Mouse (Mus musculus) gonadal fat pad, adult 2 months (tissue): ENCODE results near the gene Slc38a6. TPM values are rescaled to one million over a fixed set of nuclear protein-coding genes. Genes with fewer than 3 reads are reported as not detected.

Experiments
- DNase-seq: peaks from one replicate; pipeline ENCODE4 v3.0.0-alpha.2; 2012; ENCODE audit warnings: low read depth
- polyA plus RNA-seq: library from polyadenylated mRNA; depleted of rRNA; stranded (reverse); fragments of >200 nt; gene quantifications from 2 replicates; pipeline ENCODE4 v1.2.3, GENCODE M21; 2012

The Slc38a6 gene
- polyA plus RNA-seq, 1 experiment = 22.2 TPM

DNA sequence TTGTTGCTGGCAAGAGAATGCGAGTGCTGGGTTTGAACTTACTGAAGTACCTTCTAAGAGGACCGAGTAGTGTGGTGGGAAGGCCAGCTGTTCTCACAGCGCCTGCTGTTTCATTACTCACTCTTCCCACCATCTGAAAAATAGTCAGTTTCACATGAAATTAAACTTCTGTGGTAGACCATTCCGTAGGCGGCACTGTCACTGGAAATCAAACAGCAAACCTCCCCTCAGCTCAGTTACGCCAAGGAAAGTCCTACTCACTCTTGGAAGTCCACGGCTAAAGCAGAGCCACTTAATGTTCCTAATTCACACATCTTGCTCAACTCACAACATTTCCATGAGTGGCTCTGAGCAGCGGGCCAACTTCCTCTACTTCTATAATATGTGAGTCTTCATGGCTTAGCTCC, 37.6 kb downstream of the Slc38a6 start:
- no peak for DNase-seq

DNA sequence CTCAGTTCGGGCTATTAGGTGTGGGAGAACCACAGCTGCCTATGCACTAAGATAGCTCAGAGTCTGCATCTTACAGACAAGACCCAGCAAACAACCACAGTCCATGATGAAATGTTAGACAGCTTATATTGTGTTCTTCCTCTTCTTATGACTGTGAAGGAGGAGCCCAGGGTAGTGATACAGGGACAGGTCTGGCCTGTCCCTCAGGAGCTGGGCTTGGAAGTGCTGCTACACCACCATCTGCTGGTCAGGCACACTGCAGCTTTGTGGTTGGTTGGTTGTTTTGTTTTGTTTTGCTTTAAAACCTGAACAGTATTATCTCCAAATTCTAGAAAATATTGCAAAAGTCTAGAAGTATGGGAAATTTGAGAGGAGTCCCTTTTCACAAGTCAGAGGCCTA, 38.2 kb downstream of the Slc38a6 start:
- no peak for DNase-seq

DNA sequence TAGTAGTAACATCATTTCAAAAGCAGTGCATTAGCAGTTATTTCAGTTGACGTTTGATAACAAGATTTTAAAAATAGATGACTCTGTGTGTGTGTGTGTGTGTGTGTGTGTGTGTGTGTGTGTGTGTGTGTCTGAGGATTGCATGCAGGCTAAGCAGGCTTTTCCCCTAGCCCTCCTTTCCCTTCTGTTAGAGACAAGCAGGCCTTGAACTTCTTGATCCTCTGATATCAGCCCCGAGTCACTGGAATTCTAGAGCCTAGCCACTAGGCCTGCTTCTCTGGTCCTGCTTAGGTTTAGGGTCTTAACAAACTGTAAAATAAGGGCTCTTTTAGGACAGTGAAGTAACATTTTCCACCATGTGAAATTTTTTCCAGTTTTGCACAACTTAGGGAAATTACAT, 38.6 kb downstream of the Slc38a6 start:
- DNase-seq = no peak

DNA sequence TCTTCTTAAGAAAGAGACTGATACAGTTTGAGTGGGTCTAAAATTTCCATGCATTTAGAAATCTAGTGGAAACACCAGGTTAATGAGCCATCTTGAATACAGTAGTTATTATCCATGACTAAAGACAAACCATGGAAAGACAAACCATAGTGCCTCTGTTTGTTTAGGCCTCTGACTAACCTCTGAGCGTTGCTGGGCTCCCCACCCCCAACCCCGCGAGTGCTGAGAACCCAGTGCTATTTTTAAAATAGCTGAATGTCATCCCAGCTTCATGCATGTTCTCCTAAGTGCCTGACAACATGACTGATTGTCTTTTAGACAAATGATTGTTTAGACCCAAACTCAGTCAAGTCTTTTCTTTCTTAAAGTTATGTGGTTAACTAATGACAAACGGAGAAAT, 39.0 kb downstream of the Slc38a6 start:
- no peak for DNase-seq

DNA sequence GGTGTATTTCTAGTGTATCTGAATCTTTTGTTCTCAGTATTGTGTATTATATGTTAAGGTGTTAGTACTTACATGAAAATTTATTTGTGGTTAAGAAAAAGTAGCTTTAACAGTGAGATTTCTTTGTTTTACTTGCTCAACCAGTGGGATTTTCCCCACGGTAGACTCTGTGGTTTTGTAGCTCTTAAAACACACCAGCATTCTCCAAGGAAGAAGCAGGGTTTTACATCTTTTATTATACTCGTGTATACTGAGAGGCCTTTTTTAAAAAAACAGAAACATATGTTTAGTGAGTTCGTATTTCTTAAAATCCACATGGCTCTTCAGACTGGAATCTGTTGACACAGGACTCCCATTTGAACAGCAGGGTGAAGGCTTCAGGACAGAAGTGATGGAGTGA, 40.8 kb downstream of the Slc38a6 start:
- DNase-seq = no peak

DNA sequence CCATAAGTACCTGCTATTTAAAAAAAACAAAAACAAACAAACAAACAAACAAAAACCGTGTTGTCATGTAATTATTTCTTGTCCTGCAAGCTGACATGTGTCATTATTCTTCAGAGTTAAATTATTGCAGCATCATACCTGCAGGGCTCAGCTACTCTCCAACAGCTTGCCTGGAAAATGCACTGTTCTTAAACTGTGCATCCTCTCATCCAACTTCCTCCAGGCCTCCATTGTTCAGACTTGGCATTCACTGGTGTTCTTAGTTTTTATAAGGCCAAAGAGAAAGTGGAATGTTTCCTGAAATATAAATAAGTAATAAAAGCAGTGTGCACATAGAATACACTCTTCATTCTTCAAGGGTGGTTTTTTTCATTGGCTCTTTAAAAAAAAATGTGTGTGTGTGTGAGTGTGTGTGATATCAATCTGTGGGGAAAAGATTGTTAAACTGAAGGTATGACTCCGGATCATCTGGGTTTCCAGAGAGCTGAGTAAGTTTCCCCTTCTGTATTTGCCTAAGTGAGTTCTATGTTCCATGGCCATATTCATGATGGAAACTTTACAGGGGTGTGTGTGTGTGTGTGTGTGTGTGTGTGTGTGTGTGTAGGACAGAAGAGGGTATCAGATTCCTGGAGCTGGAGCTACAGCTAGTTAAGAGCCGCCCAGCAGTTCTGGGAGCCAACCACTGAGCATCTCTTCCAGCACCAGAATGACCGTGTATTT, 42.0 kb downstream of the Slc38a6 start:
- DNase-seq = no peak

DNA sequence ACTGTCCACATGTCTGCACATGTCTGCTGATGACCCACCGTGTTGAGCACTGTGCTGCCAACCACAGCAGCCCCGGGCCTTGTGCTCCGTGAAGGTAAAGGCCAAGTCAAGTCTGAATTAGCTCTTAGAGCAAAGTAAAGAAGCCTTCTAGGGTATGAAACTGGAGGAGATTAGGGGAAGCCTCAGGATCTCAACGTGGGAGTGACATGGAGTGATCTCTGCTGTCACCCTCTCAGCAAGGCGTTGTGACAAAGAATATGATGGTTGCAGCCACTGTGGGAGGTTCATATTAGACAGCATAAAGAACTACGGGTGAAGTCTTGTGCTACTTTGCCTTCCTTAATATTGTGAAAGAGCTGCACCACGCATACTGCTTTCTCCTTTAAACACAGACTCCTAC, 43.7 kb downstream of the Slc38a6 start:
- peak; percentile 54 for DNase-seq

DNA sequence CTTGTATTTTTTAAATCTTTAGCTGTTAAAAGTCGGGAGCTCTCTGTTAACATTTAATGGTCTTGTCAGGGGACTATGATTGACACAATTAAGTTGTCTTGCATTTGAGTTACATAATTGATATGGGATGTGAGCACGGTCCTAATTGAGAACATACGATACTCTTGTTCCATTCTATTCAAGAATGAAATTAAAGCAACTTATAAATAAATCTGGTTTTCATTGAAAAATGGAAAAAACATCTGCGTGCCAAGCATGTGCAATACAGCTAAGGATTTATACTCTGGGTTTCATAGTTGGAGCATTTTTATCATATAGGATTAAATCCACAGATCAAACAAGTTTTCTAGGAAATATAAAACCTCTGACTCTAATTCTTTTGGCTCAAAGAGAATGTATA, 46.1 kb downstream of the Slc38a6 start:
- no peak for DNase-seq

DNA sequence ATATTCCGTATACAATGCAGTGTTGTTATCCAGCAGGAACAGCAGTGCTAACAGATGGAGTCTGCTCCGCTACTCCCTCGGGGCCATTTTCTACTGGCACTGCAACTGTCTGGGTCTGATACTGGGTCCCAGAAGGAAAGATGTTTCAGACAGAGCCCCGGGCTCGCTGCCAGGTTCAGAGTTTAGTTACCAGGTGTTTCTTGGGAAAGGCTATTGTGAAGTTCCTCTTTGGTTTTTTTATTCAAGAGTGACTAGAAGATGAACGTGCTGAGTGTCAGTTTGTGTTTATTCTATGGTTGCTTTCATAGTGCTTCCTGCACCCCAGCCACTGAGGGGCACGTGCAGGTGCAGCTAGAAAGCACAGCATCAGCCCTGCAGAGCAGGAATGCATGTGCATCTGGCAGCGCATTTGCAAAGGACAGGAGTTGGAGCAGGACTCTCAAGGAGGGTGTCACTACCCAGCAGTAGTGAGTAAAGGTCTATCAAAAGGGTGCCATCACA, 47.5 kb downstream of the Slc38a6 start:
- no peak for DNase-seq

DNA sequence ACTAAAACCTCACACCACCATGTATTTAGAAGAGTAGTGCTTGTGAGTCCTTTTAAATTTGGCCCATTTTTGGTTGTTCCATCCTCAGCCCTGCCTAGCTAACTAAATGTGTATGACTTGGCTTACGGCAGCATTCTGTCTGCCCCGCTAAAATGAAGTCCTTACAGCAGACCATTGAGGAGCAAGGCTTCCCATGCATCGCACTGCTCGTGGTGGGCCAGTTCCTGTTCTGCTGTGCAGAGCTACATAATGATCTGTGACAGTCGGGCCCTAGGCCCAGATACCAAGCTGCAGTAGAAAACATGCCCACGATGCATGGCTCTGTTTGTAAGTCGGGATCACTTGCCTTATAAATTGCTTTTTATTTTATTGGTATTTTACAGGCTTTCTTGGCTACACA, 50.5 kb downstream of the Slc38a6 start:
- no peak for DNase-seq

DNA sequence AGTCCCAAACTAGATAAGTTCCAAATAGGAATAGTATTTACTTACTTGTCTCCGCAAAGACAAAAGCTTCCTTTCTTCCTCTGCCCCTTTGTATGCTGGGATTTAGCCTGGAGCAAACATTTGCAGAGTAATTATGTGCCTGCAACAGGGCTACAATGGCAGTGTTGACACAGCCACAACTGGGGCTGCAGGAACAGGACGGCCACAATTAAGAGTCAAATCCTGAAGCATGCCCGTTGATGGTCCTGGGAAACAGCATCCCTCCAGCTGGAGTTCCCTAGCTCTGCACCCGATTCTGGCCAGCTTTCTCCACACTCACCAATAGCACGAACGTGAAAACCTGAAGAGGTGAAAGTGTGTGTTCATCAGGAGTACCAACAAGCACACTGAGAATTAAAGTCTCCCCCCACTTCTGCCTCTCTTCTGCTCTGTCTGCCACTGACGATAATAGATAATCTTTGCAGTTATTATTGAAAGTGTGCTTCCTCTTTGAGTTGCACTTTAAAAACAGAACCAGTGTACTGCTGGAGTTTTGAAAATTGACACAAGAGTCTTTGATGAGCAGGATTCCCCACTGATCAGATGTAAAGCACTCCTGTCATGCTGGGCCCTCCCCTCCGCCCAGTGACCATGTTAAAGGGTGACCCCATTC, 54.2 kb downstream of the Slc38a6 start:
- no peak for DNase-seq

DNA sequence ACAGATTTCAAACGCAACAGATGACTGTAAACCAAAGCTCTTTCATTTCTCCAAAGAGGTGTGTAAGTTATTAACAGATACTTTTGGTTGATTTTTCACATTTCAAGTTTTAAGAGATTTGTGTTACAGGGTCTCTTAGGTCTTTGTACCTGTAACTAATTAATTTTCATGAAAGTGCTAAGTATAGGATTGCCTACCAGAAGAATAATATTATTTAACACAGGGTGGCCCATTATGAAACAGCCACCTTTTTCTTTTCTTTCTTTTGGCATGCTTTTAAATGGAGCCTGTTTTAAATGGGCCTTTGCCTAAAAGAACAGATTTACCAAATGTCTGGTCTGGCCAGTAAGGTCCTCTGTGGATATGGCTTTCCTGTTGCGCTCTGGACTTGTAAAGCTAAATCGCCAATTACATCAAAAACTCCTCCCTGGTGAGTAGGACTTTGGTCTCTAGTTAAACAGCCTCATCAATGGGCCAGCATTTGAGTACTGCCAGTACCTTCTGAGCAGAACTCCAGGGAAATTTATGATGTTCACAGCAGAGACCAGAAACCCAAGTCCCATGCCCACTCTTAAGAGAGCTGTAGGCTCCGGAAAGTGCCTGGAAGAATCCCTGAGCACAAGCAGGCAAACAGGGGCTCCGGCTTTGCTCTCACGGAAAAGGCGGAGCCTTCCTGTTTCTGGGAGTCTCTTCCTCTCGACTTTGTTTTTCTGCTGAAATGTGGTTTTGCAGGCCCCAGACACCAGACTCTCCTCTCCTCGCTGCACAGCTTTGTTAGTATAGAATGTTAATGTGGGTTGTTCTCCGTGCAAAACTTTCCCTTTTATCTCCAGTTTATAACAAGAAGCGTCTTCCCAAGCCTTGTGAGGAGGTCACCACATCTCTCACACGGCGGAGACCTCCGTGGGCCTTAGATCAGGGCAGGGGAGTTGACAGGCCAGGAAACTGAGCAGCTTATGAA, 55.4 kb downstream of the Slc38a6 start:
- no peak for DNase-seq

DNA sequence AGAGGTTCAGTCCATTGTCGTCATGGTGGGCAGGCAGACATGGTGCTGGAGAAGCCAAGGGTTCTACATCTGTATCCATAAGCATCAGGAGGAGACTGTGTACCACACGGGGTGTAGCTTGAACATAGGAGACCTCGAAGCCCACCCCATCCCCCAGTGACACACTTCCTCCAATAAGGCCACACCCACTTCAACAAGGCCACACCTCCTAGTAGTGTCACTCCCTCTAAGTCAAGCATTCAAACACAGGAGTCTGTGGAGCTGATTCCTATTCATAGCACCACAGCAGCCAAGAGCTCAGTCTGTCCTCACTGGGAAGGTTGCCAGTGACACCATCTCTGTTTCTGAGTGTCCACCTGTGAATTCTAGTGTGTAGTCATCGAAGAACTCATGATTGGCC, 57.7 kb downstream of the Slc38a6 start:
- DNase-seq = no peak

DNA sequence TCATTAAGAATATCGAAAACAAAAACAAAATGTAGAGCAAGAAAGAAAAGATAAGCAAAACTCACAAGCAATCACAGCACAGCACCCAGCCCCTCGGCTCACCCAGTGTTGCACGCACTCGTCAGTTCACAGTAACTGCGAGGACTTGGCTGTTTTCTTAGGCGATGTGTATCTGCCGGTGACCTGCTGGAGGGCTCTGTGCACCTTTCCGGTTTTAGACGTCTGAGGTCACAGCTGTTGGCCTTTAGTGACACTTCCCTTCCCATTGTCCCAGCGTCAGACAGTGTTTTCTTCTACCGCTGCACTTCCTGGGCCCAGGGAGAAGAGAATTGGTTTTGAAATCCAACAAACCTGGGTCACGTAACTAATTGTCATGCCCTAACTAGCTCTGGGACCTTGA, 58.6 kb downstream of the Slc38a6 start:
- no peak for DNase-seq

DNA sequence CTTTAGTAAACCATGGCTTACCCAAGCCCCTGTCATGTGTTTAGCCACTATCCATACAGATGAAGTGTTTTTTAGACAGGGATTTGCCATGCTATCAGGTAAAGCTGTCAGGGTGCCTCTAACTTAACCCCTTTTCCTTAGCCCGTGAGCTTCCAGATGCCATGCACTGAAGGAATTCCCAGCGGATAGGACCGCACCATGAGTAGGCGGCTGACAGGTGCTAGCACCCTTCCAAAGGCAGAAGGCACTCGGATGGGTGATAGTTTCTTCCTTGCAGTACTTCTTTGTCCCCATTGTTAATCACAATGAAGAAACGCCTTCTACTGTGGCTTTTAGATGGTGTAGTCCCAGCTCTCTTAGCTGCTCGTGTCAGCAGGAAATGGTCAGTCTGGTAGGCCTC, 60.6 kb downstream of the Slc38a6 start:
- no peak for DNase-seq

DNA sequence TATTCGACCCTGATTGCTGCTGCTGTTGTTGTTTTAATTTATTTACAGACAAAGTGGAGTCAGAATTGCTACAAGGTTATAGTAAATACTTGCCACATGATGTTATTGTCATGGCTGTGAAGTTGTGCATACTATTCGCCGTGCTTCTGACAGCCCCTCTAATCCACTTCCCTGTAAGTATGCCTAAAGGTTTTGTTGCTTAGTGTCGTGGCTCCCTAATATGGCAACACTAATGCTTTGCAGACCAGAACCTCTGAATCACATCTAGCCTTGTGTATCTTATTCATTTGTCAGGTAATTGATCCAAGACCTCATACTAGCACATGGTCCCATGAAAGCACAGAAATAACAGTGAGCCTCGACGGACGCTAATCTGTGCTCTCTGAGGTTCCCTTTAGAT, 63.9 kb downstream of the Slc38a6 start:
- no peak for DNase-seq

DNA sequence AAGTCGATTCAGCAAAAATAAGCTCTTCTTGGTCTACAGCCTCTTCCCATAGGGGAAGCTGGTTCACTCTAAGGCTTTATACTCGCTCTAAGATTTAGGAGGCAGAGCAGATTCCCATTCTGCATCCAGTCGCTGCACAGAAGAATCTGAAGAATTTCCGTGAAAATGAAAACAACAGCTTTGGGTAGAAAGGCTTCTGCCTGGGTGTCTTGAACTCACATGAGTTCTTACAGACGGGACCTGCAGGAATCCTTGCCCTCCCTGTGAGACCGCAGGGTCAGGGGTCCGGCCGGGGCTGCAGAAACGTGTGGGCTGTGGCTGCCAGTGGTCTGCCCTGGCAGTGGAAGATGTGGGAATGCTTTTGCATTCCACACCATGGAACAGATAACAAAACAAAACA, 64.4 kb downstream of the Slc38a6 start:
- no peak for DNase-seq

DNA sequence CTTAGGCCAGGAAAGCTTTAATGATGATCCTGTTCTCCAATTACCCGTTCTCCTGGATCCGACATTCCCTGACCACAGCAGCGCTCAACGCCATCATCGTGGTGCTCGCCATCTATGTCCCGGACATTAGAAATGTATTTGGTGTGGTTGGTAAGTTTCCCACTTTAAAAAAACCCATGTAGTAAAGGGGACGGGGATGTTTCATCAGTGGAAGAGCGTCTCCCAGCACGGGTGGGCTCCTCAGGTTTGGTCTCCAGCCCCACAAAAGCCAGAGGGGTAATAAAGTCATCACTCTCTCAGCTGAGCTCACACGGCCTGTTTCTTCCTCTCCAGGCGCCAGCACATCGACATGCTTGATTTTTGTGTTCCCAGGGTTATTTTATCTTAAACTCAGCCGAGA, 65.2 kb downstream of the Slc38a6 start:
- DNase-seq = no peak

DNA sequence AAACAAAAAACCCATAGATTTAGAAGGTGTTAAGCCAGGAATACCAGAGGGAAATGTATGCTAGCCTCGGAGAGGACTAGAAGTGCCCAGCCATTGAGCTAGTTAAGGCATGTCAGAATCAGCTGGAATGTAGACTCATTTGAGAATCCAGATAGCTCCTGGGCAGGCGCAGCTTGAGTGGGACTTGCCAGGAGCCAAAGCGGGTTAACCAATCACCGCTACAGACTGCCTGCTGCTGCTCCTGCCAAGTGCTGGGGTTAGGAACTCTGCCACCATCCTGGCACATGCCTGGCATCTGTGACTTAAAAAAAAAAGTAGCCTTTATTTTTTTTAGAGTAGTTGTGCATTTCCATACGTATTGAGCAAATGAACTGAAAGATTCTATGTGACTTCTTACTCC, 66.8 kb downstream of the Slc38a6 start:
- DNase-seq = peak; percentile 70

DNA sequence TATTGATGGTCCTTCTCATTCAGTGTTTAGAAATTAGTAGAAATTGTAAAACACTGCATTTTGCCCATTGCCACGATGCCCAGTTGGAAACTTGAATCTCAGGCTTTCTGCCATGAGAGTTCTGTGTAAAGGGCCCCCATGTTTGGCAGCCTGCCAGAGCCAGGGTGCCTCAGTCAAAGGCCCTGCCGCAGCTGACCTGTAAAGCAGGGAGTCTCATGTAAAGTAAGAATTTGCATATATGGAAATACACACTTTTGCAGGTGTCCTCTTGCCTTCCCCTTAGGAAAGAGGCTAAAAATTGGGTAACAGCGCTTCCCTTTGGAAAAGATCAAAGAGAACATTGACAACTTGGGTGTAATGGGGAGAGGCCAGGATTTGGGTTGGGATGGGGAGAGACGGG, 67.9 kb downstream of the Slc38a6 start:
- no peak for DNase-seq

DNA sequence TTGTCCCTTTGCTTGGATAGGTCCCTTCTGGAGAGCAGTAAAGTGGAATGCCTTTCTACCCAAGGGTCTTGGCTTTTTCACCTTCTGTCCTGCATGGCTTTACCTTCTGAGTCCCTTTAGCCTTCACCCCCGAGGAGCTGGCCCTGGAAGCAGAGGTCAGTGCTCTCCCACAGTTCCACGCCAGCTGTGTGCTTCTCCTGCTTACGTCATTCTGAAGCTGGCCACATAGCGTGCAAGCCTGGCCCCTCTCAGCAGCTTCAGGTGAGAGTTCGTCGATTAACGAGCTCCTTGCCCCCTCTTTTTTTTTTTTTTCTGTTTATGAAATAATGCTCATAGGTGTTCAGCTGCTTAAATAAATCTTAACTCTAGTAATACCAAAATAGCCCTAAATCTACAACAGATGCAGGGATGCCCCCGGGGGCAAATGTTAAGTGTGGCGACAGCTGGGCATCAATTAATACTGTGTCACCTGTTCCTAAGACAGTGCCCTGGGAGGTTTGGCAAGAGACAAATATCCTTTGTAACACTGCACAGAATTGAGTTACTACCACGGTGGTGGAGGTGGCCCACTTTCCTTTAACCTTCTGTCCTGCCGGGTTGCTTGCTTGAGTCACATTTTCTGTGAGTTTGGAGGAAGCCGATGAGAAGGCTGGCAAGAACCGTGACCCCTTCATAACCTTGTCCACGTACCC, 68.7 kb downstream of the Slc38a6 start:
- DNase-seq = no peak

DNA sequence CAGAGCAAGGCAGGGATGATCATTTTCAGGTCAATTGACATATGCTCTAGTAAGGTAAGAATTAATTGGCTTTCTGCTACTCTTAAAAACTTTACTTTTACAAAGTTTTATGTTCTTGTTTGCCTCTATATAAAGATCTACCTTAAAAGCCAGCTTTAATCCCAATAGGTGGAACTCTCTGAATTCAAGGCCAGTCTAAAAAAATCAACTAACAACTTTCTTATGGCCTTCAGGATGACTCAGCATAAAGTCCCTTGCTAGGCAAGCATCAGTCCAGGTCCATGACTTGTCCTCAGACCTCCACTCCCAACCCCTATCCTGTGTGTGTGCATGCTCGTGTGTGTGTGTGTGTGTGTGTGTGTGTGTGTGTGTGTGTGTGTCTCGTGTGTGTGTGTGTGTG, 70.1 kb downstream of the Slc38a6 start:
- no peak for DNase-seq
